Mouse (Mus musculus): ENCODE data around the gene Plcxd1.
A peak's percentile ranks its signal among the peaks of the same experiment; 100 is the strongest.
"Not testable (repeated sequence)": the region's sequence is repeated elsewhere in the genome, so short reads cannot be mapped to it uniquely, and the experiment has no call there.

Gene Plcxd1

GRCm38 (mm10) chr5:110106901-110107564 lies 7.3 kb downstream of the Plcxd1 start:
- no peak for DNase-seq (ENCODE audit: low read depth)

DNA sequence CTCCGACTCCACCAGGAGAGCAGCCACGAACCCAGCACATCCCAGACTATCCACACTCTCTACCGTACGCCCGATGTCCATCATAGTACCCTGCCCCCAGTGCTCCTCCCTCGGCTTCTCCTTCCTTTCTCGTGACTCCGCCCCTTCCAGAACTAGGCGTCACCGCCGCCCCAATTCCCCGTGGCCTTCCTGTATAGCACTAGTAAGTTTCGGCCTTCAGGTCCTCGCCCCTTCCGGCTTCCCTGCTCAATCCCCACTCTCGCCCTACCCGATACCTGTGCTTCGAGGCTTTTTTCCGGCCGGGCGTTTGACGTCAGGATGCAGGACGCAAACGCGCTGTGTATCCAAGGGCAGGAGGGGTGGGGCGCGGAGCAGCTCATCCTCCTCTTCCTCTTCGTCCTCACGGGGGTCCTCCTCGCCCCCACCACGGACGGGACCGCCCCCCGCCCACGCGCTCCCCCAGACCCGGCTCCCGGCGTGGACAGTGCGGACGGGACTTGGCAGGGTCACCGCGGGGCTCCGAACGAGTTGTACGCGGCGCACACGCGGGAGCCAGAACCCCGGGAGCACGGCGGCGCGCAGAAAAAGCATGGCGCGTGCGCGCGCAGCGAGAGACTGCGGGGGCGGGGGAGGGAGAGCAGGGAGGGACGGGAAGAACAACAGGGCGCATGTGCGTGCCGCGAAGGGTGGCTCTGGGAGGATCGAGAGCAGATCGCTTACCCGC lies 8.0 kb downstream of the Plcxd1 start, which contains the start of gene Gtpbp6:
Gene Gtpbp6, minus strand, starts transcription at position 617 of the 724 bp plus-strand sequence.
- DNase-seq (ENCODE audit: low read depth): peak; percentile 99

- DNase-seq (ENCODE audit: low read depth): no peak
Measured at GRCm38 (mm10) chr5:110108305-110108628, 8.5 kb downstream of the Plcxd1 start.

DNA sequence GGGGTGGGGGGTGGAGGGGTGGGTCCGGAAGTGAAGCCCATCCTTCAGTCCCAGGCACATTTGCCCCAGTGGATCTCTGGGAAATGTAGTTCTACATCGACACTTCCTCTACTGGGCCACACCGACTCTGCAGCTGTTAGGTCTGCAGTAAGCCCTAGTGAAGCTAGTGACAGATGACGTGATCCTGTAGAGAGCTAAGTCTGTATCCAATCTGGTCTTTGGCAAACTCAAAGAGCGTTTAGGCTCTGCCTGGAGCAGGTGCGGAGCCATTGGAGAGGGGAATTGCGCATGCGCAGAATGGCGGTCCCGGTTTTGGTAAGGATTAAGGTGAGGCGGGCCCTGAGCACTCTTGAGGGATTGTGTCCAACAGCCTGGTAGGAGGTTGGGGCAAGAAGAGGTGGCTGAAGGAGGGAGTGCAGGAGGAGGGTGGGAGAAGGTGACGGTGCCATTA lies 10.2 kb downstream of the Plcxd1 start, which contains the start of gene Zfp605:
Gene Zfp605, plus strand, starts transcription at position 102 of the 451 bp plus-strand sequence.
- DNase-seq (ENCODE audit: low read depth): peak; percentile 68

DNA sequence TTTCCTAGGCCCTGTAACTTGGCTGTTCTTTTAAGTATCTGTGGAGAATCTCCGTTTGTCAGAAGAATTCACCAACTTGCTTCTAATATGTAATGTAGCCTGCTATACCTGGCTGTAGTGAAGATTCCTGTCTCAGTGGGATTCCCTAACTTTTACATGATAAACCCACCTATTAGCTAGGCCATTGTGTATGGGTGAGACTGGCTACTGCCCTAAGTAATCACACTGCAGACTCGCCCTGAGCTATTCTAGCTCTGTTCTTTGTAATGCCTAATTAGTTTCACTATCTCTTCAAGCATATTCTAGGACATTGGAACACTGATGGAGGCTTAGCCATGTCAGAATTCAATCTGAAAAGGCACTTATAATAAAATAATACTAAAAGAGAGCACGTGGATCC lies 22.6 kb downstream of the Plcxd1 start:
- DNase-seq (ENCODE audit: low read depth): not testable (repeated sequence)

- DNase-seq (ENCODE audit: low read depth): peak; percentile 98
Measured at GRCm38 (mm10) chr5:110135293-110136086, 35.7 kb downstream of the Plcxd1 start, which contains the start of gene Chfr. TSS of gene Chfr (plus strand) at chr5:110135842.

- no peak for DNase-seq (ENCODE audit: low read depth)
Measured at GRCm38 (mm10) chr5:110136087-110136464, 36.3 kb downstream of the Plcxd1 start.

- DNase-seq (ENCODE audit: low read depth): no peak
Measured at GRCm38 (mm10) chr5:110137816-110138215, 38.0 kb downstream of the Plcxd1 start.

DNA sequence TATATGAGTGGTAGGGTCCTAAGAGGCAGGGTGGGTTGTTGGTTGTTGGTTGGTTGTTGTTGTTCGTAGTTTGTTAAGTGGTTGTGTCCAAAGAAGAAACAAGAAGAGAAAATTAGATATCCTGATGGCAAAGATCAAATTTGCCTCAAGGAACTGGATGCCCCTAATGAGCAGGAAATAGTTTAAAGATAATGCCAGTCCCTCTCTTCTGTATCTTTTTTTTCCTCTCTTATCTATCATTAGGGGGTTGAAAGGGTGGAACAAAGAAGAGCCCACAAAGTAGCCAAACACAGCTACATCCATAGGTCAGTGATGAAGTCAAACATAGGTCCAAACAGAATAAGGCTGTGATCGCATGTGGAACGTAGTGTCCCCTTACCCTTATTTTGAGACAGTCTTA lies 39.6 kb downstream of the Plcxd1 start:
- no peak for DNase-seq (ENCODE audit: low read depth)

GRCm38 (mm10) chr5:110140424-110140823 lies 40.7 kb downstream of the Plcxd1 start:
- no peak for DNase-seq (ENCODE audit: low read depth)

GRCm38 (mm10) chr5:110142309-110142708 lies 42.5 kb downstream of the Plcxd1 start:
- peak; percentile 75 for DNase-seq (ENCODE audit: low read depth)

DNA sequence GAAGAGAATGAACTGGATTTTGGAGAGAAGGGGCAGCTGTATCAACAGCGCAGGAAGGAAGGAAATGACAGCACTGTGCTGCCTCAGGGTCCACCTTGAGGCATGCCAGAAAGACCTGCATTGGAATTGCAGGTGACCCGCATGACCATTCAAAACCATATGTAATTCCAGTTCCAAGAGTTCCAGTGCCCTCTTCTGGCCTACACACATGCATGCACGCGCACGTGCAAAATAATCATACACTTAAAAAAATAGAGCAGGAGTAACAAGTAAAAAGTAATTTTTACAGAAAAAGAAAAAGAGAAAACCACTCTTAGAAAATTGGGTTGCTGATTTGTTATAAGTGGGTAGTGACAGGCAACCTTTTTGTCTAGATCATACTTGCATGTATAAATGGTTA lies 43.2 kb downstream of the Plcxd1 start:
- peak; percentile 52 for DNase-seq (ENCODE audit: low read depth)
